Mouse (Mus musculus): ENCODE results near the gene Mrps36. TPM values are rescaled to one million over a fixed set of nuclear protein-coding genes. Genes with fewer than 3 reads are reported as not detected.
"Not testable (repeated sequence)": the region's sequence is repeated elsewhere in the genome, so short reads cannot be mapped to it uniquely, and the experiment has no call there.

Gene Mrps36
- polyA plus RNA-seq, 1 experiment: 110 TPM

- Histone ChIP-seq H3K4me1 (ENCODE audit: control insufficient read depth, insufficient read depth, low read length) (peaks cover 3% of the 10 kb centered on the region), H3K9me3 (replicated peaks; ENCODE audit: control insufficient read depth, insufficient read depth, low read length, poor library complexity, severe bottlenecking) (no peaks in the 10 kb centered on the region), H3K4me3 (ENCODE audit: low read depth, low read length) (peak within 1 kb of the TSS; percentile 100), H3K36me3 (ENCODE audit: control insufficient read depth, insufficient read depth, low read length, poor library complexity, severe bottlenecking) (peaks cover 18% of the 10 kb centered on the region), H3K27me3 (ENCODE audit: control insufficient read depth, insufficient read depth, low read length, poor library complexity, severe bottlenecking) (no peaks in the 10 kb centered on the region), H3K9ac (ENCODE audit: low read depth, poor library complexity, severe bottlenecking) (peak within 1 kb of the TSS; percentile 91), H3K27ac (ENCODE audit: insufficient read depth, low read length) (peak within 1 kb of the TSS; percentile 64)
- TF ChIP-seq EP300 (IDR thresholded peaks at IDR 0.05; ENCODE audit: insufficient read depth, low read depth, low read length): peak; percentile 81; the same call in 1 of the 2 replicates
- no peak for TF ChIP-seq CTCF (IDR thresholded peaks at IDR 0.05; ENCODE audit: low read depth, low read length)
- TF ChIP-seq POLR2A (IDR thresholded peaks at IDR 0.05; ENCODE audit: insufficient read depth, low read length): no peak
These were observed 13.6 kb downstream of the Mrps36 start, which contains the start of gene Cdk7 for GRCm38 (mm10) chr13:100730861-100731176. Cdk7 (minus strand) TSS chr13:100730939.

- TF ChIP-seq POLR2A (IDR thresholded peaks at IDR 0.05; ENCODE audit: insufficient read depth, low read length) (no peak), EP300 (IDR thresholded peaks at IDR 0.05; ENCODE audit: insufficient read depth, low read depth, low read length) (no peak), CTCF (IDR thresholded peaks at IDR 0.05; ENCODE audit: low read depth, low read length) (no peak)
- Histone ChIP-seq H3K9ac (ENCODE audit: low read depth, poor library complexity, severe bottlenecking) (peak overlapping the region; percentile 91), H3K27me3 (ENCODE audit: control insufficient read depth, insufficient read depth, low read length, poor library complexity, severe bottlenecking) (no peaks in the 10 kb centered on the region), H3K9me3 (replicated peaks; ENCODE audit: control insufficient read depth, insufficient read depth, low read length, poor library complexity, severe bottlenecking) (no peaks in the 10 kb centered on the region), H3K4me1 (ENCODE audit: control insufficient read depth, insufficient read depth, low read length) (peaks cover 3% of the 10 kb centered on the region), H3K27ac (ENCODE audit: insufficient read depth, low read length) (peak overlapping the region; percentile 64), H3K4me3 (ENCODE audit: low read depth, low read length) (peak overlapping the region; percentile 100), H3K36me3 (ENCODE audit: control insufficient read depth, insufficient read depth, low read length, poor library complexity, severe bottlenecking) (peaks cover 18% of the 10 kb centered on the region)
These were observed 14.2 kb downstream of the Mrps36 start for GRCm38 (mm10) chr13:100730153-100730860.

- H3K4me3 ChIP-seq (ENCODE audit: low read depth, low read length); H3K9me3 ChIP-seq (replicated peaks; ENCODE audit: control insufficient read depth, insufficient read depth, low read length, poor library complexity, severe bottlenecking); H3K4me1 ChIP-seq (ENCODE audit: control insufficient read depth, insufficient read depth, low read length); H3K27me3 ChIP-seq (ENCODE audit: control insufficient read depth, insufficient read depth, low read length, poor library complexity, severe bottlenecking): not testable (repeated sequence)
- H3K27ac ChIP-seq (ENCODE audit: insufficient read depth, low read length): peak overlapping the region; percentile 58; the same call in 1 of the 2 replicates
- peak overlapping the region; percentile 91; the same call in 1 of the 2 replicates for H3K9ac ChIP-seq (ENCODE audit: low read depth, poor library complexity, severe bottlenecking)
- peaks cover 18% of the 10 kb centered on the region for H3K36me3 ChIP-seq (ENCODE audit: control insufficient read depth, insufficient read depth, low read length, poor library complexity, severe bottlenecking)
These were observed 15.9 kb downstream of the Mrps36 start for GRCm38 (mm10) chr13:100728530-100728929.

GRCm38 (mm10) chr13:100728086-100728485 is 16.4 kb downstream of the Mrps36 start:
- H3K27me3 ChIP-seq (ENCODE audit: control insufficient read depth, insufficient read depth, low read length, poor library complexity, severe bottlenecking): no peaks in the 10 kb centered on the region
- 0 out of 2 replicates have a peak overlapping the region, but pooled peaks have one; percentile 1 for H3K27ac ChIP-seq (ENCODE audit: insufficient read depth, low read length)
- peak overlapping the region; percentile 38; the same call in 1 of the 2 replicates for H3K9ac ChIP-seq (ENCODE audit: low read depth, poor library complexity, severe bottlenecking)
- no peak for TF ChIP-seq EP300 (IDR thresholded peaks at IDR 0.05; ENCODE audit: insufficient read depth, low read depth, low read length)
- TF ChIP-seq CTCF (IDR thresholded peaks at IDR 0.05; ENCODE audit: low read depth, low read length): no peak
- no peak for TF ChIP-seq POLR2A (IDR thresholded peaks at IDR 0.05; ENCODE audit: insufficient read depth, low read length)
- no peak overlapping the region for H3K4me3 ChIP-seq (ENCODE audit: low read depth, low read length)
- peaks cover 18% of the 10 kb centered on the region for H3K36me3 ChIP-seq (ENCODE audit: control insufficient read depth, insufficient read depth, low read length, poor library complexity, severe bottlenecking)
- H3K4me1 ChIP-seq (ENCODE audit: control insufficient read depth, insufficient read depth, low read length): peaks cover 3% of the 10 kb centered on the region
- no peaks in the 10 kb centered on the region for H3K9me3 ChIP-seq (replicated peaks; ENCODE audit: control insufficient read depth, insufficient read depth, low read length, poor library complexity, severe bottlenecking)

- Histone ChIP-seq H3K4me1 (ENCODE audit: control insufficient read depth, insufficient read depth, low read length) (peaks cover 3% of the 10 kb centered on the region), H3K27me3 (ENCODE audit: control insufficient read depth, insufficient read depth, low read length, poor library complexity, severe bottlenecking) (no peaks in the 10 kb centered on the region), H3K9me3 (replicated peaks; ENCODE audit: control insufficient read depth, insufficient read depth, low read length, poor library complexity, severe bottlenecking) (no peaks in the 10 kb centered on the region), H3K36me3 (ENCODE audit: control insufficient read depth, insufficient read depth, low read length, poor library complexity, severe bottlenecking) (peaks cover 23% of the 10 kb centered on the region), H3K27ac (ENCODE audit: insufficient read depth, low read length) (peak overlapping the region; percentile 95), H3K4me3 (ENCODE audit: low read depth, low read length) (peak overlapping the region; percentile 23), H3K9ac (ENCODE audit: low read depth, poor library complexity, severe bottlenecking) (peak overlapping the region; percentile 79)
- TF ChIP-seq CTCF (IDR thresholded peaks at IDR 0.05; ENCODE audit: low read depth, low read length): no peak
- no peak for TF ChIP-seq POLR2A (IDR thresholded peaks at IDR 0.05; ENCODE audit: insufficient read depth, low read length)
- no peak for TF ChIP-seq EP300 (IDR thresholded peaks at IDR 0.05; ENCODE audit: insufficient read depth, low read depth, low read length)
These were observed 19.3 kb downstream of the Mrps36 start for GRCm38 (mm10) chr13:100725194-100725593.

GRCm38 (mm10) chr13:100724051-100724754 is 20.3 kb downstream of the Mrps36 start:
- H3K27me3 ChIP-seq (ENCODE audit: control insufficient read depth, insufficient read depth, low read length, poor library complexity, severe bottlenecking): no peaks in the 10 kb centered on the region
- H3K9me3 ChIP-seq (replicated peaks; ENCODE audit: control insufficient read depth, insufficient read depth, low read length, poor library complexity, severe bottlenecking): no peaks in the 10 kb centered on the region
- no peak for TF ChIP-seq CTCF (IDR thresholded peaks at IDR 0.05; ENCODE audit: low read depth, low read length)
- TF ChIP-seq EP300 (IDR thresholded peaks at IDR 0.05; ENCODE audit: insufficient read depth, low read depth, low read length): no peak
- TF ChIP-seq POLR2A (IDR thresholded peaks at IDR 0.05; ENCODE audit: insufficient read depth, low read length): no peak
- peaks cover 29% of the 10 kb centered on the region for H3K36me3 ChIP-seq (ENCODE audit: control insufficient read depth, insufficient read depth, low read length, poor library complexity, severe bottlenecking)
- peak overlapping the region; percentile 16; the same call in 1 of the 2 replicates for H3K4me3 ChIP-seq (ENCODE audit: low read depth, low read length)
- peak overlapping the region; percentile 95 for H3K27ac ChIP-seq (ENCODE audit: insufficient read depth, low read length)
- H3K9ac ChIP-seq (ENCODE audit: low read depth, poor library complexity, severe bottlenecking): peak overlapping the region; percentile 79; the same call in 1 of the 2 replicates
- peaks cover 3% of the 10 kb centered on the region for H3K4me1 ChIP-seq (ENCODE audit: control insufficient read depth, insufficient read depth, low read length)

All from ES-Bruce4 (cell line).